Mouse (Mus musculus) erythroblast, adult 5-6 weeks (primary cell): ENCODE measurements around the gene Slc22a3. TPM values are rescaled to one million over a fixed set of nuclear protein-coding genes. Genes with fewer than 3 reads are reported as not detected.
A peak's percentile ranks its signal among the peaks of the same experiment; 100 is the strongest.

Experiments
- ATAC-seq: replicated peaks from 2 replicates; pipeline ENCODE4 v1.8.0; 2016; ENCODE audit warnings: moderate number of reproducible peaks, mild to moderate bottlenecking, moderate TSS enrichment, inconsistent platforms; ENCODE audit not compliant: poor library complexity, low FRiP score, severe bottlenecking
- total RNA-seq, 2 experiments: library from RNA; stranded (forward) in 1 of 2; stranded (reverse) in 1 of 2; fragments of 150-400 nt in 1 of 2; fragments of 200-764, 138-1000 nt in 1 of 2; gene quantifications; 2 replicates each; pipeline versions ENCODE4 v1.2.3 to v1.2.4; 2015 to 2017; ENCODE audit warnings: low replicate concordance in 2 of 2

Gene Slc22a3
- total RNA-seq, 2 experiments from 2014 or later, result 1.0 TPM; not detected in 1

GRCm38 (mm10) chr17:12412891-12413237 lies 94.6 kb downstream of the Slc22a3 start:
- no peak for ATAC-seq

- ATAC-seq, result no peak
Observed at GRCm38 (mm10) chr17:12412181-12412890, 95.2 kb downstream of the Slc22a3 start.

GRCm38 (mm10) chr17:12409346-12409944 lies 98.1 kb downstream of the Slc22a3 start:
- no peak for ATAC-seq

- ATAC-seq, result no peak
Observed at GRCm38 (mm10) chr17:12403420-12403819, 104.1 kb downstream of the Slc22a3 start.

- no peak for ATAC-seq
Observed at GRCm38 (mm10) chr17:12396163-12396677, 111.3 kb downstream of the Slc22a3 start.

GRCm38 (mm10) chr17:12388239-12388638 lies 119.3 kb downstream of the Slc22a3 start:
- ATAC-seq, result no peak

- ATAC-seq, result no peak
Observed at GRCm38 (mm10) chr17:12387781-12388180, 119.7 kb downstream of the Slc22a3 start.

GRCm38 (mm10) chr17:12385049-12385794 lies 122.3 kb downstream of the Slc22a3 start:
- no peak for ATAC-seq

- no peak for ATAC-seq
Observed at GRCm38 (mm10) chr17:12382531-12382930, 125.0 kb downstream of the Slc22a3 start.

- ATAC-seq, result no peak
Observed at GRCm38 (mm10) chr17:12381579-12381978, 125.9 kb downstream of the Slc22a3 start.

- no peak for ATAC-seq
Observed at GRCm38 (mm10) chr17:12380287-12380686, 127.2 kb downstream of the Slc22a3 start.

- ATAC-seq, result no peak
Observed at GRCm38 (mm10) chr17:12377981-12378705, 129.4 kb downstream of the Slc22a3 start, which contains the start of gene Plg. Gene Plg (plus strand): TSS chr17:12378608.

- ATAC-seq, result no peak
Observed at GRCm38 (mm10) chr17:12373601-12374144, 133.8 kb downstream of the Slc22a3 start.

- peak; percentile 88 for ATAC-seq
Observed at GRCm38 (mm10) chr17:12372021-12372420, 135.5 kb downstream of the Slc22a3 start.

- peak; percentile 42 for ATAC-seq
Observed at GRCm38 (mm10) chr17:12371310-12371925, 136.1 kb downstream of the Slc22a3 start.

GRCm38 (mm10) chr17:12370289-12370688 lies 137.2 kb downstream of the Slc22a3 start:
- no peak for ATAC-seq

GRCm38 (mm10) chr17:12369393-12369792 lies 138.1 kb downstream of the Slc22a3 start:
- no peak for ATAC-seq
